Mouse (Mus musculus): ENCODE measurements at regions not wholly inside any gene's neighbourhood (a gene's known extent, or its start where the extent isn't known, plus 50 kb on each side); places are given as distances from the start of the nearest gene placed in this dataset.

DNA sequence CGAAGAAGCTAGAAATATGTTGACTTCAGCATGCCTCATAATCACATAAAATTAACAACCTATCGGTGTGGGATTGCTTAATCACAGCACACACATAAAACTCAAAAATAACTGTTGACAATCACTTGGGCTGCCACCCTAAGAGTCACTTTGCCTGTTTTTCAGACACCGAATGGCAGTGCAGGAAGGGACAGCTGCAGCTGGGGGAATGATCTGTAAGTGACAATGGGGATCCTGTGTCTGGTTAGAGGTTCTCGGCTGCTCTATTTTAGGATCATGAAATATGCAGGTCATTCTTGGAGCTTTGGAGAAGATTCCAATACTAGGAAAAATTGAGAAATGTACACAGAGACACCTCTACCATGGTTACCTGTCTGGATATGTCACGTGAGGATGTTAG is 54.4 kb upstream of the Tcf12 start:
- 87% methylated on average over 5 of the region's 5 CpGs for WGBS
- no peak for TF ChIP-seq POLR2A (IDR thresholded peaks at IDR 0.05; ENCODE audit: extremely low read depth, insufficient read depth, low read length)
- no peak for TF ChIP-seq CTCF (IDR thresholded peaks at IDR 0.05; ENCODE audit: low read depth, low read length)
- H3K9ac ChIP-seq (ENCODE audit: low read depth, low read length) = no peak overlapping the region
- no peaks in the 10 kb centered on the region for H3K36me3 ChIP-seq (ENCODE audit: control insufficient read depth, insufficient read depth, low read length)
- no peak overlapping the region for H3K4me3 ChIP-seq (ENCODE audit: insufficient read depth, low read depth, low read length)
- no peaks in the 10 kb centered on the region for H3K79me2 ChIP-seq (ENCODE audit: control insufficient read depth, insufficient read depth, low read length)
- no peaks in the 10 kb centered on the region for H3K4me1 ChIP-seq (ENCODE audit: control insufficient read depth, insufficient read depth, low read length)
- no peak overlapping the region for H3K27ac ChIP-seq (replicated peaks; ENCODE audit: insufficient read depth, low read depth, low read length)
- H3K27me3 ChIP-seq (ENCODE audit: control insufficient read depth, insufficient read depth, low read length) = no peaks in the 10 kb centered on the region
- DNase-seq (ENCODE audit: extremely low read depth, low read depth, low spot score) = no peak

DNA sequence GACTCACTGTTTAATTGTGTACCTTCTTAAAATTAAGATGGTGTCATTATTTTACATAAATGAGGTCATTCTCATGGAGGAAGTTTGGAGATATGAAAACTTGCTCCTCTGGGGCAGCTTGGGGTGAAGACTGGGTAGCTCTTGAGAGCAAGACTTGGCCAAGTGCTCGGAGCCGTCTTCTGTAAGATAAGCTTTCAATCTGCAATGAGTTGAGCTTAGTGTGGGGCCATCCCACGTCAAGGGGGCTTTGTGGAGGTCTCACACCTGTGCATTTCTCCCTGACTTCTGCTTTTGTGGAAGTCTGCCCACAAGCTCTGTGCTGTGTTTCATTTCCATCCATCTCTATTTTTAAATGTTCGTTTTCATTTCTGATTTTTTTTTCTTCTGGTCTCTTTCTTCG is 54.9 kb upstream of the Tcf12 start:
- TF ChIP-seq CTCF (IDR thresholded peaks at IDR 0.05; ENCODE audit: low read depth, low read length) (no peak), POLR2A (IDR thresholded peaks at IDR 0.05; ENCODE audit: extremely low read depth, insufficient read depth, low read length) (no peak)
- Histone ChIP-seq H3K4me1 (ENCODE audit: control insufficient read depth, insufficient read depth, low read length) (no peaks in the 10 kb centered on the region), H3K9ac (ENCODE audit: low read depth, low read length) (no peak overlapping the region), H3K27me3 (ENCODE audit: control insufficient read depth, insufficient read depth, low read length) (no peaks in the 10 kb centered on the region), H3K27ac (replicated peaks; ENCODE audit: insufficient read depth, low read depth, low read length) (no peak overlapping the region), H3K36me3 (ENCODE audit: control insufficient read depth, insufficient read depth, low read length) (no peaks in the 10 kb centered on the region), H3K4me3 (ENCODE audit: insufficient read depth, low read depth, low read length) (no peak overlapping the region), H3K79me2 (ENCODE audit: control insufficient read depth, insufficient read depth, low read length) (no peaks in the 10 kb centered on the region)
- 85% methylated on average over 5 of the region's 5 CpGs for WGBS
- no peak for DNase-seq (ENCODE audit: extremely low read depth, low read depth, low spot score)

DNA sequence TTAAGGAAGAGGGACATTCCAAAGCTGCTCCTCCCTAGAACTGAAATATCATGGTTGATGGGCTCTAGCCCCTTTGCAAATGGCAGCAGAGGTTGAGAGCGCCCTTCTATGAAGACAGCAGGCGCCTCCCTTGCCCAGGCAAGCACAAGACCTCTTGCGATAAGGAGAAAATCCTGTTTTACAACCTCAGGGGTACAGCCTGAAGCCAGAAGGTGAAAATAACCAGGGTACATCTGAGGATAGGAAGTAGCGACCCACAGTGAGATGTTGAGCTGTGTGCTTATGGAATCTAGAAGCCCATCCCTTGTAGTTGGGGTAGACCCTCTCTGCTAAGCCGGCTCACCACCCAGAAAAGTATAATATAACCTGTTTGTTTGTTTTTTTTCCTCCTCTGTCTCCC is 57.6 kb upstream of the Tcf12 start:
- H3K4me3 ChIP-seq (ENCODE audit: insufficient read depth, low read depth, low read length) = no peak overlapping the region
- no peaks in the 10 kb centered on the region for H3K4me1 ChIP-seq (ENCODE audit: control insufficient read depth, insufficient read depth, low read length)
- 93% methylated on average over 5 of the region's 5 CpGs for WGBS
- TF ChIP-seq POLR2A (IDR thresholded peaks at IDR 0.05; ENCODE audit: extremely low read depth, insufficient read depth, low read length) (no peak), CTCF (IDR thresholded peaks at IDR 0.05; ENCODE audit: low read depth, low read length) (no peak)
- H3K79me2 ChIP-seq (ENCODE audit: control insufficient read depth, insufficient read depth, low read length) = no peaks in the 10 kb centered on the region
- DNase-seq (ENCODE audit: extremely low read depth, low read depth, low spot score) = no peak
- no peaks in the 10 kb centered on the region for H3K36me3 ChIP-seq (ENCODE audit: control insufficient read depth, insufficient read depth, low read length)
- H3K27ac ChIP-seq (replicated peaks; ENCODE audit: insufficient read depth, low read depth, low read length) = no peak overlapping the region
- no peaks in the 10 kb centered on the region for H3K27me3 ChIP-seq (ENCODE audit: control insufficient read depth, insufficient read depth, low read length)
- H3K9ac ChIP-seq (ENCODE audit: low read depth, low read length) = no peak overlapping the region

GRCm38 (mm10) chr9:72169728-72170188 is 58.1 kb upstream of the Tcf12 start:
- Histone ChIP-seq H3K27ac (replicated peaks; ENCODE audit: insufficient read depth, low read depth, low read length) (no peak overlapping the region), H3K27me3 (ENCODE audit: control insufficient read depth, insufficient read depth, low read length) (no peaks in the 10 kb centered on the region), H3K4me1 (ENCODE audit: control insufficient read depth, insufficient read depth, low read length) (no peaks in the 10 kb centered on the region), H3K79me2 (ENCODE audit: control insufficient read depth, insufficient read depth, low read length) (no peaks in the 10 kb centered on the region), H3K9ac (ENCODE audit: low read depth, low read length) (no peak overlapping the region), H3K36me3 (ENCODE audit: control insufficient read depth, insufficient read depth, low read length) (no peaks in the 10 kb centered on the region), H3K4me3 (ENCODE audit: insufficient read depth, low read depth, low read length) (no peak overlapping the region; the same call in 1 of the 2 replicates)
- TF ChIP-seq POLR2A (IDR thresholded peaks at IDR 0.05; ENCODE audit: extremely low read depth, insufficient read depth, low read length) (no peak), CTCF (IDR thresholded peaks at IDR 0.05; ENCODE audit: low read depth, low read length) (no peak)
- 17% methylated on average over 12 of the region's 12 CpGs for WGBS
- DNase-seq (ENCODE audit: extremely low read depth, low read depth, low spot score) = peak; percentile 17

DNA sequence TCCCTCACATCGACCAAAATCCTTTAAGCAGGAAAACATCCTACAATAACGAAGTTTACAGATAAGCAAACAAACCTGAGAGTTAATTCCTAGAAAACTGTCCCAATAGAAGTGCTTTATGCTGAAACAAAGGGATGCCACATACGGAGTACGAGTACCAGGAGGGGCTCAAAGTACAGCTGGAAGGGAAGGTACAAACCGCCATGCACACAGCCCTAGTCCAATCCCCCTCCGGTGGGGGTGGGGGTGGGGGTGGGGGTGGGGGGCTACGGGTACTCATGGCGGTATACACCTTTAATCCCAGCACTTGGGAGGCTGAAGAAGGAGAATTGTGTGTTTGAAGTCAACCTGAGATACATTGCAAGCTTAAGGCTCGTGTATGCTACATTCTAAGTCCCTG is 58.6 kb upstream of the Tcf12 start:
- Histone ChIP-seq H3K4me1 (ENCODE audit: control insufficient read depth, insufficient read depth, low read length) (no peaks in the 10 kb centered on the region), H3K36me3 (ENCODE audit: control insufficient read depth, insufficient read depth, low read length) (no peaks in the 10 kb centered on the region), H3K4me3 (ENCODE audit: insufficient read depth, low read depth, low read length) (no peak overlapping the region), H3K27ac (replicated peaks; ENCODE audit: insufficient read depth, low read depth, low read length) (no peak overlapping the region), H3K9ac (ENCODE audit: low read depth, low read length) (no peak overlapping the region), H3K79me2 (ENCODE audit: control insufficient read depth, insufficient read depth, low read length) (no peaks in the 10 kb centered on the region), H3K27me3 (ENCODE audit: control insufficient read depth, insufficient read depth, low read length) (no peaks in the 10 kb centered on the region)
- 5% methylated on average over 9 of the region's 9 CpGs for WGBS
- DNase-seq (ENCODE audit: extremely low read depth, low read depth, low spot score) = no peak
- TF ChIP-seq CTCF (IDR thresholded peaks at IDR 0.05; ENCODE audit: low read depth, low read length) = no peak
- no peak for TF ChIP-seq POLR2A (IDR thresholded peaks at IDR 0.05; ENCODE audit: extremely low read depth, insufficient read depth, low read length)

DNA sequence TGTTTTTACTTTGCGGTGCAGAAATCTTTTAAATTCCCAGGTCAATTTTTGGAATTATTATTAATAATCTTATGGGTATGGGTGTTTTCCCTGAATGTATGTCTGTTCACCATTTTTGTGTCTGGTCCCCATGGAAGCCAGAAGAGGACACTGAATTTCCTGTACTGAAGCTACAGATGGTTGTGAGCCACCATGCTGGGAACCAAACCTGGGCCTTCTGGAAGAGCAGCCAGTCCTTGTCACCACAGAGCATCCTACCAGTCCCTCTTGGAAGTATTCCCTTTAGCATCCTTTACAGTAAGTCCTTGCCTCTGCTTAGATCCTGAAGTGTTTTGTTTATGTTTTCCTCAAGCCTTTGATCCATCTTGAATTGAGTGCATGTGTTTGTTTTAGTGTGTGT is 60.7 kb upstream of the Tcf12 start:
- Histone ChIP-seq H3K4me3 (ENCODE audit: insufficient read depth, low read depth, low read length) (no peak overlapping the region), H3K27me3 (ENCODE audit: control insufficient read depth, insufficient read depth, low read length) (no peaks in the 10 kb centered on the region), H3K79me2 (ENCODE audit: control insufficient read depth, insufficient read depth, low read length) (no peaks in the 10 kb centered on the region), H3K27ac (replicated peaks; ENCODE audit: insufficient read depth, low read depth, low read length) (no peak overlapping the region), H3K4me1 (ENCODE audit: control insufficient read depth, insufficient read depth, low read length) (no peaks in the 10 kb centered on the region), H3K36me3 (ENCODE audit: control insufficient read depth, insufficient read depth, low read length) (no peaks in the 10 kb centered on the region), H3K9ac (ENCODE audit: low read depth, low read length) (no peak overlapping the region)
- TF ChIP-seq POLR2A (IDR thresholded peaks at IDR 0.05; ENCODE audit: extremely low read depth, insufficient read depth, low read length) = no peak
- TF ChIP-seq CTCF (IDR thresholded peaks at IDR 0.05; ENCODE audit: low read depth, low read length) = no peak
- WGBS = 98% methylated on average over 1 of the region's 1 CpGs
- no peak for DNase-seq (ENCODE audit: extremely low read depth, low read depth, low spot score)

Data from liver, adult 2 months (tissue).